Mouse (Mus musculus) thymus, adult 2 months (tissue): Measurements from ENCODE around the gene C2cd3.

ENCODE experiments used
- CTCF ChIP-seq: fragments of 200-500 bp; IDR thresholded peaks from 2 replicates; pipeline ENCODE4 v1.5.1; 2012; ENCODE audit warnings: mild to moderate bottlenecking, control low read depth, low read length, moderate library complexity, borderline replicate concordance; ENCODE audit not compliant: control insufficient read depth, poor library complexity, insufficient read depth; ENCODE audit errors: extremely low read depth
- POLR2A ChIP-seq: fragments of 200-500 bp; IDR thresholded peaks from 2 replicates; pipeline ENCODE4 v1.6.1; 2012; ENCODE audit warnings: mild to moderate bottlenecking, low read length, control low read depth, moderate library complexity; ENCODE audit not compliant: control insufficient read depth, poor library complexity, insufficient read depth; ENCODE audit errors: extremely low read depth

GRCm38 (mm10) chr7:100463194-100463593 lies 91.2 kb downstream of the C2cd3 start:
- TF ChIP-seq CTCF (no peak), POLR2A (no peak)
